Mouse (Mus musculus) ES-E14 (cell line): ENCODE results near the gene Sh3tc1.

Experiments
- CHD2 ChIP-seq: IDR thresholded peaks from 2 replicates; pipeline ENCODE4 v1.6.1; 2014; ENCODE audit warnings: mild to moderate bottlenecking, low read depth, low read length, inconsistent platforms
- HCFC1 ChIP-seq: IDR thresholded peaks from 2 replicates; pipeline ENCODE4 v1.6.1; 2012; ENCODE audit warnings: low read length, inconsistent platforms, borderline replicate concordance; ENCODE audit not compliant: insufficient read depth
- MAFK ChIP-seq: IDR thresholded peaks from 2 replicates; pipeline ENCODE4 v1.6.1; 2014; ENCODE audit warnings: mild to moderate bottlenecking, low read depth, low read length, inconsistent platforms; ENCODE audit not compliant: insufficient read depth
- ZC3H11A ChIP-seq: IDR thresholded peaks from 2 replicates; pipeline ENCODE4 v1.6.1; 2012; ENCODE audit warnings: low read depth, mild to moderate bottlenecking, inconsistent platforms, low read length, borderline replicate concordance
- ZNF384 ChIP-seq: IDR thresholded peaks from 2 replicates; pipeline ENCODE4 v1.6.1; 2012; ENCODE audit warnings: low read depth, low read length, inconsistent platforms

GRCm38 (mm10) chr5:35689374-35689773, 50.4 kb downstream of the Sh3tc1 start:
- TF ChIP-seq MAFK (no peak), HCFC1 (no peak), ZC3H11A (no peak), CHD2 (no peak), ZNF384 (no peak)
